22 mouse cellular contexts compared by ENCODE assay signal in genomic region chr16:30918866-30919265, GRCm38 (mm10).
DNase-seq lines count a peak whose midpoint lies in the region; TF ChIP-seq lines count a peak whose summit lies in the region.
"Had no signal": no experiment of that assay in that cellular context is flagged by ENCODE, and none has a peak within 500 bp of the region (broad histone marks: within the 10 kb centered on the region; RNA-seq: fewer than 3 reads in every experiment).

No protein-coding gene starts in this region.

- H3K4me1 ChIP-seq in ES-E14 (ENCODE audit: control insufficient read depth in 2 of 2, insufficient read depth in 2 of 2, low read length in 2 of 2, poor library complexity in 1 of 2): no peaks in the 10 kb centered on the region
- H3K4me1 ChIP-seq: embryonic facial prominence, embryonic 13.5 days; embryonic facial prominence, embryonic 15.5 days; forebrain, embryonic 10.5 days; forebrain, embryonic 12.5 days had no signal

- no peak overlapping the region for H3K4me3 ChIP-seq in ES-E14 (ENCODE audit: insufficient read depth in 1 of 2, low read depth in 1 of 2, low read length in 2 of 2, poor library complexity in 1 of 2, severe bottlenecking in 1 of 2)
- H3K4me3 ChIP-seq: embryonic facial prominence, embryonic 13.5 days; embryonic facial prominence, embryonic 15.5 days; erythroblast, embryonic 14.5 days; forebrain, embryonic 10.5 days; forebrain, embryonic 12.5 days had no signal

- peak; percentile 21 for DNase-seq in kidney, adult 18-20 months
- DNase-seq in kidney, postnatal 14 days: no peak
- peak; percentile 38 for DNase-seq in kidney, adult 9 months
- DNase-seq in kidney, adult 11 months: no peak
- DNase-seq in ES-E14 (ENCODE audit: low read depth, low spot score) (no peak), adipocyte (ENCODE audit: low spot score) (peak; percentile 72)
- DNase-seq in embryo, embryonic 10.5 days (ENCODE audit: low spot score): no peak
- DNase-seq: adrenal gland, adult 2 months; adrenal gland, postnatal 10 days; adrenal gland, postnatal 25 days; cerebellum, adult 11 months; cerebellum, adult 18-20 months; cerebellum, adult 8-10 months; cerebellum, adult 9-11 months; cerebellum, postnatal 14 days; embryo, embryonic 11 days had no signal

- in situ Hi-C loops in ES-E14 (cut with MboI; ENCODE audit: low sequenced_read_pairs in 2 of 2, unreplicated experiment in 2 of 2): no loop called here

- H3K9ac ChIP-seq in ES-E14 (ENCODE audit: insufficient read depth, low read depth, low read length, poor library complexity, severe bottlenecking): no peak overlapping the region
- H3K9ac ChIP-seq: embryonic facial prominence, embryonic 13.5 days; embryonic facial prominence, embryonic 15.5 days; forebrain, embryonic 12.5 days had no signal

- no peaks in the 10 kb centered on the region for H3K36me3 ChIP-seq in ES-E14 (ENCODE audit: control insufficient read depth, insufficient read depth, low read length, poor library complexity, severe bottlenecking)
- H3K36me3 ChIP-seq: embryonic facial prominence, embryonic 13.5 days; embryonic facial prominence, embryonic 15.5 days; forebrain, embryonic 10.5 days; G1E had no signal

- no peaks in the 10 kb centered on the region for H3K9me3 ChIP-seq in ES-E14 (ENCODE audit: control insufficient read depth, insufficient read depth, low read depth, low read length)
- H3K9me3 ChIP-seq: forebrain, embryonic 12.5 days had no signal

- H3K27ac ChIP-seq in ES-E14 (ENCODE audit: insufficient read depth, low read depth, low read length, poor library complexity, severe bottlenecking): peak overlapping the region; percentile 1; the same call in 1 of the 2 replicates
- H3K27ac ChIP-seq: embryonic facial prominence, embryonic 13.5 days; embryonic facial prominence, embryonic 15.5 days; forebrain, embryonic 10.5 days; forebrain, embryonic 12.5 days had no signal

TF ChIP-seq in ES-E14, 5 proteins besides CTCF, POLR2A, EP300 and RAD21:
- no peak for TF ChIP-seq ZNF384 (IDR thresholded peaks at IDR 0.05; ENCODE audit: low read depth, low read length)
- no peak for TF ChIP-seq CHD2 (IDR thresholded peaks at IDR 0.05; ENCODE audit: low read depth, low read length)

Comparison
In these comparisons a context has a peak if more than half of its experiments do, and no peak if none do; other contexts are left out.
1. DNase-seq: peak in kidney, adult 18-20 months (single experiment), kidney, adult 9 months (single experiment) and adipocyte (single experiment); none in kidney, postnatal 14 days (single experiment), kidney, adult 11 months (single experiment), ES-E14 (single experiment) and embryo, embryonic 10.5 days (single experiment).